Mouse (Mus musculus): ENCODE data around the gene Kpnb1. TPM values are rescaled to one million over a fixed set of nuclear protein-coding genes. Genes with fewer than 3 reads are reported as not detected.

Kpnb1 gene
- polyA plus RNA-seq, 1 experiment: 2.5 TPM

- Histone ChIP-seq H3K4me1 (ENCODE audit: control insufficient read depth) (peaks cover 8% of the 10 kb centered on the region), H3K27me3 (ENCODE audit: control insufficient read depth) (peaks cover 35% of the 10 kb centered on the region), H3K4me3 (replicated peaks) (no peak overlapping the region), H3K9me3 (ENCODE audit: control insufficient read depth, low read length) (no peaks in the 10 kb centered on the region), H3K36me3 (ENCODE audit: control insufficient read depth) (no peaks in the 10 kb centered on the region)
- TF ChIP-seq GATA1 (IDR thresholded peaks at IDR 0.05; ENCODE audit: low read length) (no peak), TAL1 (IDR thresholded peaks at IDR 0.05; ENCODE audit: low read length) (no peak)
Measured at GRCm38 (mm10) chr11:97138554-97139226, 49.0 kb downstream of the Kpnb1 start.

GRCm38 (mm10) chr11:97133270-97133669 lies 54.4 kb downstream of the Kpnb1 start:
- no peak overlapping the region for H3K4me3 ChIP-seq (replicated peaks)
- no peaks in the 10 kb centered on the region for H3K9me3 ChIP-seq (ENCODE audit: control insufficient read depth, low read length)
- no peak for TF ChIP-seq GATA1 (IDR thresholded peaks at IDR 0.05; ENCODE audit: low read length)
- no peak for TF ChIP-seq TAL1 (IDR thresholded peaks at IDR 0.05; ENCODE audit: low read length)
- no peaks in the 10 kb centered on the region for H3K36me3 ChIP-seq (ENCODE audit: control insufficient read depth)
- H3K4me1 ChIP-seq (ENCODE audit: control insufficient read depth): peaks cover 5% of the 10 kb centered on the region
- H3K27me3 ChIP-seq (ENCODE audit: control insufficient read depth): peaks cover 61% of the 10 kb centered on the region

- Histone ChIP-seq H3K27me3 (ENCODE audit: control insufficient read depth) (peaks cover 53% of the 10 kb centered on the region), H3K9me3 (ENCODE audit: control insufficient read depth, low read length) (no peaks in the 10 kb centered on the region), H3K4me1 (ENCODE audit: control insufficient read depth) (peaks cover 6% of the 10 kb centered on the region), H3K36me3 (ENCODE audit: control insufficient read depth) (no peaks in the 10 kb centered on the region), H3K4me3 (replicated peaks) (no peak overlapping the region)
- TF ChIP-seq TAL1 (IDR thresholded peaks at IDR 0.05; ENCODE audit: low read length): no peak
- no peak for TF ChIP-seq GATA1 (IDR thresholded peaks at IDR 0.05; ENCODE audit: low read length)
Measured at GRCm38 (mm10) chr11:97132185-97132584, 55.5 kb downstream of the Kpnb1 start.

GRCm38 (mm10) chr11:97131683-97132082 lies 56.0 kb downstream of the Kpnb1 start:
- H3K27me3 ChIP-seq (ENCODE audit: control insufficient read depth): peaks cover 56% of the 10 kb centered on the region
- H3K36me3 ChIP-seq (ENCODE audit: control insufficient read depth): no peaks in the 10 kb centered on the region
- H3K4me1 ChIP-seq (ENCODE audit: control insufficient read depth): peaks cover 11% of the 10 kb centered on the region
- H3K9me3 ChIP-seq (ENCODE audit: control insufficient read depth, low read length): no peaks in the 10 kb centered on the region
- no peak for TF ChIP-seq GATA1 (IDR thresholded peaks at IDR 0.05; ENCODE audit: low read length)
- no peak for TF ChIP-seq TAL1 (IDR thresholded peaks at IDR 0.05; ENCODE audit: low read length)
- H3K4me3 ChIP-seq (replicated peaks): no peak overlapping the region

GRCm38 (mm10) chr11:97130318-97130717 lies 57.4 kb downstream of the Kpnb1 start:
- peaks cover 68% of the 10 kb centered on the region for H3K27me3 ChIP-seq (ENCODE audit: control insufficient read depth)
- H3K4me3 ChIP-seq (replicated peaks): no peak overlapping the region
- TF ChIP-seq GATA1 (IDR thresholded peaks at IDR 0.05; ENCODE audit: low read length) (no peak), TAL1 (IDR thresholded peaks at IDR 0.05; ENCODE audit: low read length) (no peak)
- no peaks in the 10 kb centered on the region for H3K9me3 ChIP-seq (ENCODE audit: control insufficient read depth, low read length)
- no peaks in the 10 kb centered on the region for H3K36me3 ChIP-seq (ENCODE audit: control insufficient read depth)
- H3K4me1 ChIP-seq (ENCODE audit: control insufficient read depth): peaks cover 12% of the 10 kb centered on the region

GRCm38 (mm10) chr11:97128956-97129355 lies 58.7 kb downstream of the Kpnb1 start:
- no peaks in the 10 kb centered on the region for H3K36me3 ChIP-seq (ENCODE audit: control insufficient read depth)
- H3K4me1 ChIP-seq (ENCODE audit: control insufficient read depth): peaks cover 12% of the 10 kb centered on the region
- no peak for TF ChIP-seq GATA1 (IDR thresholded peaks at IDR 0.05; ENCODE audit: low read length)
- TF ChIP-seq TAL1 (IDR thresholded peaks at IDR 0.05; ENCODE audit: low read length): no peak
- H3K4me3 ChIP-seq (replicated peaks): no peak overlapping the region
- H3K9me3 ChIP-seq (ENCODE audit: control insufficient read depth, low read length): no peaks in the 10 kb centered on the region
- H3K27me3 ChIP-seq (ENCODE audit: control insufficient read depth): peaks cover 64% of the 10 kb centered on the region

GRCm38 (mm10) chr11:97127470-97128223 lies 60.0 kb downstream of the Kpnb1 start:
- peak overlapping the region; percentile 55 for H3K4me3 ChIP-seq (replicated peaks)
- H3K9me3 ChIP-seq (ENCODE audit: control insufficient read depth, low read length): no peaks in the 10 kb centered on the region
- peaks cover 12% of the 10 kb centered on the region for H3K4me1 ChIP-seq (ENCODE audit: control insufficient read depth)
- H3K36me3 ChIP-seq (ENCODE audit: control insufficient read depth): no peaks in the 10 kb centered on the region
- peaks cover 54% of the 10 kb centered on the region for H3K27me3 ChIP-seq (ENCODE audit: control insufficient read depth)
- TF ChIP-seq GATA1 (IDR thresholded peaks at IDR 0.05; ENCODE audit: low read length) (no peak), TAL1 (IDR thresholded peaks at IDR 0.05; ENCODE audit: low read length) (no peak)

GRCm38 (mm10) chr11:97126645-97127468 lies 60.8 kb downstream of the Kpnb1 start:
- peaks cover 12% of the 10 kb centered on the region for H3K4me1 ChIP-seq (ENCODE audit: control insufficient read depth)
- no peaks in the 10 kb centered on the region for H3K36me3 ChIP-seq (ENCODE audit: control insufficient read depth)
- peaks cover 47% of the 10 kb centered on the region for H3K27me3 ChIP-seq (ENCODE audit: control insufficient read depth)
- TF ChIP-seq GATA1 (IDR thresholded peaks at IDR 0.05; ENCODE audit: low read length) (no peak), TAL1 (IDR thresholded peaks at IDR 0.05; ENCODE audit: low read length) (no peak)
- peak overlapping the region; percentile 55 for H3K4me3 ChIP-seq (replicated peaks)
- no peaks in the 10 kb centered on the region for H3K9me3 ChIP-seq (ENCODE audit: control insufficient read depth, low read length)
